Mouse (Mus musculus) olfactory bulb, adult 2 months (tissue): ENCODE results near the gene Lypd4.

Source experiments
- CTCF ChIP-seq: fragments of 200-500 bp; IDR thresholded peaks from 2 replicates; pipeline ENCODE4 v1.5.1; 2012; ENCODE audit warnings: low read depth, mild to moderate bottlenecking, low read length, moderate library complexity; ENCODE audit not compliant: insufficient read depth
- POLR2A ChIP-seq: fragments of 200-500 bp; IDR thresholded peaks from 2 replicates; pipeline ENCODE4 v1.6.1; 2012; ENCODE audit warnings: mild to moderate bottlenecking, low read depth, low read length, moderate library complexity; ENCODE audit not compliant: insufficient read depth

DNA sequence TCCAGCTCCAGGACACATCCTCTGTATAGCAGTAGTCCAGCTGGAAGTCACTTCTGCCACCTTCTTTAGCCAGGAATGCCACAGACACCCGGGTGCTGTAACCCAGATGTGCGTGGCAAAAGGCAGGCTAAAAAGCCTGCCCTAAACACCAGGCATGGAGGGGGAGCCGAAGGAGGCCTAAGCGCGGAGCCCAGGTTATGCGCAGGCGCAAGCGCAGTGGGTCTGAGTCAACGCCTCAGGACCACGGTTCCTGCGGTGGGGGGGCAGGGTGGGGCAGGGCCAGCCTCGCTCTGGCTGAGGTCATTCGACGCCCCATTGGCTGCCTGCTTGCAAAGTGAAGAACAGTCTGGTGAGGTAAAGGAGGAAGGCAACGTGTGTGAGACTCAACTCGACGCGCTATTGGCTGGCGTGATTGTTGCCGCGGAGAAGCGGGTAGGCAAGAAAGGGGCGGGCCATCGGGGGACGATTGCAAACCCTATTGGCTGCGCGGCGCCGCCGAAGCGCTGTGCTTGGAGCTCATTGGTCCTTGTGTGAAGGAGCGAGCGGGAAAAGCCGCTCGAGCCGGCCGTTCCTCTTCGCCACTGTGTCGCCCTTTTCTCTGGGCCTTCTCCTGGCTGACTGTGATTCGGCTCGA is at the start of gene Lypd4, which contains the start of gene Dmrtc2:
- TF ChIP-seq CTCF: no peak
- TF ChIP-seq POLR2A: no peak
